Mouse (Mus musculus) testis, postnatal 14 days (tissue): ENCODE measurements around the gene Epha4.

ENCODE experiments used
- DNase-seq: peaks from one replicate; pipeline ENCODE4 v3.0.0; 2021; ENCODE audit warnings: low spot score

Epha4 gene

GRCm38 (mm10) chr1:77446438-77446837, 68.5 kb downstream of the Epha4 start:
- no peak for DNase-seq

GRCm38 (mm10) chr1:77444648-77445047, 70.2 kb downstream of the Epha4 start:
- no peak for DNase-seq

GRCm38 (mm10) chr1:77441987-77442386, 72.9 kb downstream of the Epha4 start:
- DNase-seq: no peak

- no peak for DNase-seq
These were observed 73.5 kb downstream of the Epha4 start for GRCm38 (mm10) chr1:77441401-77441800.

GRCm38 (mm10) chr1:77440512-77440911, 74.4 kb downstream of the Epha4 start:
- no peak for DNase-seq

GRCm38 (mm10) chr1:77439383-77440074, 75.4 kb downstream of the Epha4 start:
- no peak for DNase-seq

- no peak for DNase-seq
These were observed 76.2 kb downstream of the Epha4 start for GRCm38 (mm10) chr1:77438639-77439038.

GRCm38 (mm10) chr1:77437881-77438610, 76.8 kb downstream of the Epha4 start:
- no peak for DNase-seq

GRCm38 (mm10) chr1:77435045-77435444, 79.8 kb downstream of the Epha4 start:
- DNase-seq: no peak

- DNase-seq: no peak
These were observed 81.7 kb downstream of the Epha4 start for GRCm38 (mm10) chr1:77433148-77433547.

GRCm38 (mm10) chr1:77432489-77432888, 82.4 kb downstream of the Epha4 start:
- DNase-seq: peak; percentile 43

- DNase-seq: no peak
These were observed 85.7 kb downstream of the Epha4 start for GRCm38 (mm10) chr1:77429174-77429573.

- DNase-seq: no peak
These were observed 87.9 kb downstream of the Epha4 start for GRCm38 (mm10) chr1:77426956-77427355.

GRCm38 (mm10) chr1:77425171-77425570, 89.7 kb downstream of the Epha4 start:
- no peak for DNase-seq

- DNase-seq: no peak
These were observed 93.8 kb downstream of the Epha4 start for GRCm38 (mm10) chr1:77421081-77421480.

GRCm38 (mm10) chr1:77420348-77420747, 94.5 kb downstream of the Epha4 start:
- no peak for DNase-seq

GRCm38 (mm10) chr1:77416872-77417271, 98.0 kb downstream of the Epha4 start:
- no peak for DNase-seq

- DNase-seq: no peak
These were observed 101.8 kb downstream of the Epha4 start for GRCm38 (mm10) chr1:77412871-77413669.

GRCm38 (mm10) chr1:77412285-77412684, 102.6 kb downstream of the Epha4 start:
- no peak for DNase-seq

- no peak for DNase-seq
These were observed 103.7 kb downstream of the Epha4 start for GRCm38 (mm10) chr1:77411222-77411621.

- no peak for DNase-seq
These were observed 104.2 kb downstream of the Epha4 start for GRCm38 (mm10) chr1:77410716-77411115.

- DNase-seq: no peak
These were observed 104.7 kb downstream of the Epha4 start for GRCm38 (mm10) chr1:77410153-77410552.

GRCm38 (mm10) chr1:77409509-77409908, 105.4 kb downstream of the Epha4 start:
- no peak for DNase-seq
